Mouse (Mus musculus): ENCODE measurements at regions not wholly inside any gene's neighbourhood (a gene's known extent, or its start where the extent isn't known, plus 50 kb on each side); places are given as distances from the start of the nearest gene placed in this dataset.

DNA sequence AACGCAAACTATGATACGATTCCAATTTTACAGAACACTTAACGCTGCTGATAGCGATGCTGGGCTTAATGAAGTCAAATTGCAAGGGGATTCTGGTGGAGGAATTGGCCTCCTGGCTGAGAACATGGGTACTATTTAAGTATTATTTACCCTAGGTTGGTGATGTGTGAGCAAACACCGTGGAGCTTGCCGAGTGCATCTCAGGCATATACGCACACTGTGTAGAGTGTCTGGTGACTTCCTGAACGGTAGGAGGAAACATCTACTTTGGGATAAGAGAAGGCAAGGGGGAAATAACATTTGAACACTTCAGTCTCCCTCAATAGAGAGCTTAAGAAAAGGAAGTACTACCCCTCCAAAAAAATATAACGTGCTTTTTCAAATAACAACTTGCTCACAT is 194.8 kb upstream of the Prickle1 start:
- H3K27me3 ChIP-seq (ENCODE audit: control insufficient read depth, insufficient read depth, low read length): no peaks in the 10 kb centered on the region
- ATAC-seq (replicated peaks; ENCODE audit: low FRiP score) (no peak), DNase-seq (ENCODE audit: low spot score) (no peak)
- H3K9ac ChIP-seq (ENCODE audit: low read length): no peak overlapping the region
- no peaks in the 10 kb centered on the region for H3K9me3 ChIP-seq (ENCODE audit: control insufficient read depth, low read length)
- no peaks in the 10 kb centered on the region for H3K36me3 ChIP-seq (ENCODE audit: control insufficient read depth, insufficient read depth, low read length)
- H3K4me1 ChIP-seq (replicated peaks; ENCODE audit: control insufficient read depth, insufficient read depth, low read length): no peaks in the 10 kb centered on the region
- no peak overlapping the region for H3K4me2 ChIP-seq (ENCODE audit: low read depth, low read length, severe bottlenecking)
- no peak overlapping the region for H3K27ac ChIP-seq (ENCODE audit: low read depth, low read length)
- 84% methylated on average over 9 of the region's 9 CpGs for WGBS
- H3K4me3 ChIP-seq (ENCODE audit: low read depth, low read length): no peak overlapping the region

DNA sequence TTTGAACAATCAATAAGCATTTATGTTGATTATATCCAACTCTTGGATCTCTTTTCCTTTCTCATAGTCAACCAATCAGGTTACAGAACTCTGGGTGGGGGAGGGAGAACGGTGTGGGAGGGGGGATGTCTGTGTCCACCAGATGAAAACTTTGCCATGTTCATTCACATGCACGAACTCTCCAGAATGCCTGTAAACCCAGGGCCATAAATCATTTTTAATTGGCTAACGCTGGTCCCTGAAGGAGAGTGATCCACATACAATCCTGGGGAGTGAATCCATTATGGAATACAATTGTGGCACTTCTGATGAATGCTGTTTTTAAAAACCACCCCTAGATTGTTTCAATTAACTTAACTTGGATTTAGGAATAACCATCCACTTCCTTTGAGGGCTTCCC is 194.1 kb upstream of the Prickle1 start:
- no peaks in the 10 kb centered on the region for H3K9me3 ChIP-seq (ENCODE audit: control insufficient read depth, low read length)
- H3K4me1 ChIP-seq (replicated peaks; ENCODE audit: control insufficient read depth, insufficient read depth, low read length): no peaks in the 10 kb centered on the region
- DNase-seq (ENCODE audit: low spot score): no peak
- H3K36me3 ChIP-seq (ENCODE audit: control insufficient read depth, insufficient read depth, low read length): no peaks in the 10 kb centered on the region
- no peak overlapping the region for H3K4me2 ChIP-seq (ENCODE audit: low read depth, low read length, severe bottlenecking)
- H3K27me3 ChIP-seq (ENCODE audit: control insufficient read depth, insufficient read depth, low read length): no peaks in the 10 kb centered on the region
- H3K27ac ChIP-seq (ENCODE audit: low read depth, low read length): no peak overlapping the region
- WGBS: 64% methylated on average over 3 of the region's 3 CpGs
- no peak overlapping the region for H3K9ac ChIP-seq (ENCODE audit: low read length)
- ATAC-seq (replicated peaks; ENCODE audit: low FRiP score): no peak
- no peak overlapping the region for H3K4me3 ChIP-seq (ENCODE audit: low read depth, low read length)

DNA sequence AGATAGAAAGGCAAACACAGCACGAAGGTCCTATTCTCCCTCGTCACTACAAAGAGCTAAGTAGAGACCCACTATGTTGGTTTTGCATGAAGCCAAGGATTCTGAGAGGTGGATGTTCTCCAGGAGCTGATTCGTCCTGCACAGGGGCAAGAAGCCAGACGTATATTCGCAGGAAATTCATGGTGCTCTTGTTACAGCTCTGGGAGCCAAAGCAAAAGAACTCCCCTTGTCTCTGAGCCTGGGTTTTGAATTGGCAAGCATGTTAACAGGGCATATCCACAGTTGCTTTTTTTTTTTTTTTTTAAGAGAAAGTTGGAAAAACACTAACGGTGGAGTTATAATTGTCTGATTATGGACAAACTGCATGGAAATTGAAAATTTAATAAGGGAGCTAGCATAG is 191.7 kb upstream of the Prickle1 start:
- Histone ChIP-seq H3K27me3 (ENCODE audit: control insufficient read depth, insufficient read depth, low read length) (no peaks in the 10 kb centered on the region), H3K27ac (ENCODE audit: low read depth, low read length) (no peak overlapping the region), H3K4me2 (ENCODE audit: low read depth, low read length, severe bottlenecking) (no peak overlapping the region), H3K9ac (ENCODE audit: low read length) (no peak overlapping the region), H3K4me3 (ENCODE audit: low read depth, low read length) (no peak overlapping the region), H3K9me3 (ENCODE audit: control insufficient read depth, low read length) (no peaks in the 10 kb centered on the region), H3K4me1 (replicated peaks; ENCODE audit: control insufficient read depth, insufficient read depth, low read length) (no peaks in the 10 kb centered on the region), H3K36me3 (ENCODE audit: control insufficient read depth, insufficient read depth, low read length) (no peaks in the 10 kb centered on the region)
- ATAC-seq (replicated peaks; ENCODE audit: low FRiP score) (no peak), DNase-seq (ENCODE audit: low spot score) (no peak)
- WGBS: 87% methylated on average over 6 of the region's 6 CpGs

DNA sequence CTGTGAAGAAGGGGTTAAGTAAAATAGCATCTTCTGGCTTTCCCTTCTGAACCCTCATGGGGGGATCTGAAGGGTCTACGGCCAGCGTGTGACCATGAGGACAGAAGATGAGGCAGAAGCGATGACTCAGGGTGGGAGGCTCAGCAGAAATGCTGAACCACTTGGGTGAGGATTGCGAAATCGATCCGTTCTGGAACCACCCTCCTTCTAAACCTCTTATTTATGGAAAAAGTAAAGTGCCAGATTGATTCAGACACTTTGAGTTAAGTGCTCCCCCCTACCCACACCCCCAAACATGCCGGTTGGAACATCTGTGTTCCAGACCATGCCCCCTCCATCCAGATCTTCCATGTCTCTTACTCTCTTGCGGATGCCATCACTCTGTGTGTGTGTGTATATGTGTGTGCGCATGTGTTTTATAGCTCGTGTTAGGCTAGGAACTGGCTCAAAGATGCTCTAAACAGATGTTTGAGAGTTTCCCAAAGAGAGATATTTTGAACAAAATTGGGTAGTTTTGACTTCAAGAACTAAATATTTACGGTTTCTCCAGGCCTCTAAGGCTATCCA is 190.2 kb upstream of the Prickle1 start:
- no peaks in the 10 kb centered on the region for H3K4me1 ChIP-seq (replicated peaks; ENCODE audit: control insufficient read depth, insufficient read depth, low read length)
- no peak for DNase-seq (ENCODE audit: low spot score)
- no peak overlapping the region for H3K4me2 ChIP-seq (ENCODE audit: low read depth, low read length, severe bottlenecking)
- no peaks in the 10 kb centered on the region for H3K9me3 ChIP-seq (ENCODE audit: control insufficient read depth, low read length)
- H3K27me3 ChIP-seq (ENCODE audit: control insufficient read depth, insufficient read depth, low read length): no peaks in the 10 kb centered on the region
- H3K4me3 ChIP-seq (ENCODE audit: low read depth, low read length): no peak overlapping the region
- WGBS: 91% methylated on average over 11 of the region's 11 CpGs
- H3K9ac ChIP-seq (ENCODE audit: low read length): no peak overlapping the region
- H3K27ac ChIP-seq (ENCODE audit: low read depth, low read length): no peak overlapping the region
- ATAC-seq (replicated peaks; ENCODE audit: low FRiP score): no peak
- no peaks in the 10 kb centered on the region for H3K36me3 ChIP-seq (ENCODE audit: control insufficient read depth, insufficient read depth, low read length)

DNA sequence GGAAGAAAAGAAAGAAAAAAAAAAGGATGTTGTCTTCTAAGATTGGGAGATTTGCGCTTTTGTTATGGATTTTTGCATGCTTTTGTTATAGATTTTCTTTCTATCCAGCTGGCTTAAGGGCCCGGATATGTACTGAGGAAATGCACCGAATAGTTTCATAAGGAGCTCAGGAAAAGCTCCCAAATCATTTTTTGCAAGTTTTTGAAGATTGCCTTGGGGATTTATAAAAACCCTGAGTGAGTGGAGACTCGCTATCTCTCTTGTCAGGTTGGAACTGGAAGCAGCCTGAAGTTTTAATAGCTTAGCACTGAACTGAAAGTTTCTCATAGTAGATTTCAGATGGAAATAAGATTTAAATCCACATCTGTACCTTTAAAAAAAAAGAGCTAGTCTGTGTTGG is 188.0 kb upstream of the Prickle1 start:
- Histone ChIP-seq H3K4me1 (replicated peaks; ENCODE audit: control insufficient read depth, insufficient read depth, low read length) (no peaks in the 10 kb centered on the region), H3K27me3 (ENCODE audit: control insufficient read depth, insufficient read depth, low read length) (no peaks in the 10 kb centered on the region), H3K9me3 (ENCODE audit: control insufficient read depth, low read length) (no peaks in the 10 kb centered on the region), H3K36me3 (ENCODE audit: control insufficient read depth, insufficient read depth, low read length) (no peaks in the 10 kb centered on the region), H3K27ac (ENCODE audit: low read depth, low read length) (no peak overlapping the region), H3K4me3 (ENCODE audit: low read depth, low read length) (no peak overlapping the region), H3K4me2 (ENCODE audit: low read depth, low read length, severe bottlenecking) (no peak overlapping the region), H3K9ac (ENCODE audit: low read length) (no peak overlapping the region)
- WGBS: 85% methylated on average over 4 of the region's 4 CpGs
- ATAC-seq (replicated peaks; ENCODE audit: low FRiP score): no peak
- DNase-seq (ENCODE audit: low spot score): no peak

DNA sequence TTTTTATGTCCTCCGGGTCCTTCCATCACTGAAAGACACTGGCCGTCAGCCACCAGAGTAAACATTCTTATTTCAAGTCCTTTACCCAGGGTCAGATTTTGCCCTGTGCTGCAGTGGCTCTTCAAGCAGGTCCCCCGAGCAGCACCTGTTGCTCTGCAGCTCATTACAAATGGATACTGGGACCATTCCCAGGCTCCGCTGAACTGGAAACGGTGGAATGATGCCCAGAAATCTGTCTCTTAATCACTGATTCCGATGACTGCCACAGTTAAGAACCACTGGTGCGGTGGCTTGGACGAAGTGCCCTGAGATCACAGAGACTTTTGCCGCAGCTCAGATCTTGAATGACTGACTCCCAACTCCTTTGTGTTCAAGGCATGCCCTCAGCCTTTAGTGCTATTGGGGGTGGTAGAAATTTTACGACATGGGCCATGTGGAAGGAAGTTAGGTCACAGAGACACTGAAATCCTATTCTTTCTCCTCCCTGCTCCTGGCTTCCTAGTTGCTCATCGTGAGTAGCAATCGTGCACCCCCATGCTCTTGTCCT is 179.6 kb upstream of the Prickle1 start:
- no peaks in the 10 kb centered on the region for H3K36me3 ChIP-seq (ENCODE audit: control insufficient read depth, insufficient read depth, low read length)
- no peak for ATAC-seq (replicated peaks; ENCODE audit: low FRiP score)
- no peaks in the 10 kb centered on the region for H3K27me3 ChIP-seq (ENCODE audit: control insufficient read depth, insufficient read depth, low read length)
- H3K27ac ChIP-seq (ENCODE audit: low read depth, low read length): no peak overlapping the region
- 85% methylated on average over 12 of the region's 12 CpGs for WGBS
- DNase-seq (ENCODE audit: low spot score): no peak
- H3K4me1 ChIP-seq (replicated peaks; ENCODE audit: control insufficient read depth, insufficient read depth, low read length): no peaks in the 10 kb centered on the region
- no peak overlapping the region for H3K9ac ChIP-seq (ENCODE audit: low read length)
- H3K4me2 ChIP-seq (ENCODE audit: low read depth, low read length, severe bottlenecking): no peak overlapping the region
- no peaks in the 10 kb centered on the region for H3K9me3 ChIP-seq (ENCODE audit: control insufficient read depth, low read length)
- no peak overlapping the region for H3K4me3 ChIP-seq (ENCODE audit: low read depth, low read length)

DNA sequence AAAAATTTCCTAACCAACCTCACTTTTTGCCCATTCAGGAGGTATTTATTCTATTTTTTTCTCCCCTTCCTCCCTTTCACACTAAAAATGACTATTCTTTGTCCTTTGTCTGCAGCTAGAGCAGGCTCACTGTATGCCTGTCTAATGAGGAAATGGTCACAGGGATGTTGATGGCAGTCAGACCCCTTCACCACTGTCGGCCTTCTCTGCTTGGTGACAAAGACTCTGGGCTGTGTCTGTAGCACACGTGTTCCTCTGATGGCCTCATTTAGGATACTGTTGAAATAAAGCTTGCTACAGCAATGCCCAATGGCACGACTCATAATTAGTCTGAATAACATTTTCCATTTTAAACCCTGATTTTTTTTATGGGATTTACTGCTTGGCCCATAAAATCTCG is 178.6 kb upstream of the Prickle1 start:
- no peaks in the 10 kb centered on the region for H3K36me3 ChIP-seq (ENCODE audit: control insufficient read depth, insufficient read depth, low read length)
- H3K4me1 ChIP-seq (replicated peaks; ENCODE audit: control insufficient read depth, insufficient read depth, low read length): no peaks in the 10 kb centered on the region
- no peaks in the 10 kb centered on the region for H3K27me3 ChIP-seq (ENCODE audit: control insufficient read depth, insufficient read depth, low read length)
- ATAC-seq (replicated peaks; ENCODE audit: low FRiP score) (no peak), DNase-seq (ENCODE audit: low spot score) (no peak)
- H3K9me3 ChIP-seq (ENCODE audit: control insufficient read depth, low read length): no peaks in the 10 kb centered on the region
- WGBS: 72% methylated on average over 4 of the region's 4 CpGs
- no peak overlapping the region for H3K4me3 ChIP-seq (ENCODE audit: low read depth, low read length)
- H3K9ac ChIP-seq (ENCODE audit: low read length): no peak overlapping the region
- H3K27ac ChIP-seq (ENCODE audit: low read depth, low read length): no peak overlapping the region
- H3K4me2 ChIP-seq (ENCODE audit: low read depth, low read length, severe bottlenecking): no peak overlapping the region

DNA sequence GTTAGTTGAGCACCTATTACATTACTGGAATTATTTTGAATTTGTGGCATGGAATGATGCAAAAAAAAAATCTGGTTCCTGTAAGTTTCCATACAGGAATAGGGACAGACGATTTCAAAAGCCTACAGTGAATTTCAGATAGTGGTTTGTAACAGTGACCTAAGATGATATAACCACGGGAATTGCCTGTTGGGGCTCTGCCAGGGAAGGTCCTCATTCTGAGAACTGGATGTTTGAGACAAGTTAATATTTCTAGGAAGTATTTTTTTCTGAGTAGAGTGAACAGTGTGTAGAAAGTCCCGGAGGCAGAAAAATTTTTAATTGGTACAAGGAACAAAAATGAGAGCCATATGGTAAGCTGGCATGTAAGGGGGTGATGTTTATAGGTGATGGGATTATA is 171.3 kb upstream of the Prickle1 start:
- no peak overlapping the region for H3K27ac ChIP-seq (ENCODE audit: low read depth, low read length)
- DNase-seq (ENCODE audit: low spot score) (no peak), ATAC-seq (replicated peaks; ENCODE audit: low FRiP score) (no peak)
- no peak overlapping the region for H3K4me2 ChIP-seq (ENCODE audit: low read depth, low read length, severe bottlenecking)
- H3K9ac ChIP-seq (ENCODE audit: low read length): no peak overlapping the region
- 77% methylated on average over 3 of the region's 3 CpGs for WGBS
- no peak overlapping the region for H3K4me3 ChIP-seq (ENCODE audit: low read depth, low read length)
- no peaks in the 10 kb centered on the region for H3K4me1 ChIP-seq (replicated peaks; ENCODE audit: control insufficient read depth, insufficient read depth, low read length)
- H3K27me3 ChIP-seq (ENCODE audit: control insufficient read depth, insufficient read depth, low read length): no peaks in the 10 kb centered on the region
- no peaks in the 10 kb centered on the region for H3K36me3 ChIP-seq (ENCODE audit: control insufficient read depth, insufficient read depth, low read length)
- H3K9me3 ChIP-seq (ENCODE audit: control insufficient read depth, low read length): no peaks in the 10 kb centered on the region

DNA sequence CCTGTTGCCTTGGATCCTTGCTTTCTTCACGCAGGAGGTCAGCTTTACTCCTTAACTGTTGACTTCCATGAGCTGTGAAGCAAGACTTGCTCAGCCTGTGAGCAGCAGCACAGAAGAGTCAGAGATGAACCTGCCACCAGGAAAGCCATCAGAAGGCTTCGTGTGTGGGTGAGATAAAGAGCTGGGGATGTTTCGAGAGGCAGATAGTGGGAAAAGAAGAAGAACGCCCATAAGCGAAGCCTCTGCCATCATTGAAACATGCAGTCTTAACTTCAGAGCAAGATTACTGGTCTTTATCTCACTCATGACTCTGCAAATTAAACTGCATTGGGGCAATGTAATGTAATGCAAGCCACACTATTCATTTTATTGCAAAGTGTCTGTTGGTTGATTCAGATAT is 167.4 kb upstream of the Prickle1 start:
- H3K9ac ChIP-seq (ENCODE audit: low read length): no peak overlapping the region
- no peak overlapping the region for H3K4me3 ChIP-seq (ENCODE audit: low read depth, low read length)
- H3K27me3 ChIP-seq (ENCODE audit: control insufficient read depth, insufficient read depth, low read length): no peaks in the 10 kb centered on the region
- no peak for DNase-seq (ENCODE audit: low spot score)
- no peak overlapping the region for H3K27ac ChIP-seq (ENCODE audit: low read depth, low read length)
- H3K4me1 ChIP-seq (replicated peaks; ENCODE audit: control insufficient read depth, insufficient read depth, low read length): no peaks in the 10 kb centered on the region
- ATAC-seq (replicated peaks; ENCODE audit: low FRiP score): no peak
- no peaks in the 10 kb centered on the region for H3K36me3 ChIP-seq (ENCODE audit: control insufficient read depth, insufficient read depth, low read length)
- 86% methylated on average over 5 of the region's 5 CpGs for WGBS
- H3K9me3 ChIP-seq (ENCODE audit: control insufficient read depth, low read length): no peaks in the 10 kb centered on the region
- no peak overlapping the region for H3K4me2 ChIP-seq (ENCODE audit: low read depth, low read length, severe bottlenecking)

Data from forebrain, embryonic 11.5 days (tissue).